In the genomic region with DNA sequence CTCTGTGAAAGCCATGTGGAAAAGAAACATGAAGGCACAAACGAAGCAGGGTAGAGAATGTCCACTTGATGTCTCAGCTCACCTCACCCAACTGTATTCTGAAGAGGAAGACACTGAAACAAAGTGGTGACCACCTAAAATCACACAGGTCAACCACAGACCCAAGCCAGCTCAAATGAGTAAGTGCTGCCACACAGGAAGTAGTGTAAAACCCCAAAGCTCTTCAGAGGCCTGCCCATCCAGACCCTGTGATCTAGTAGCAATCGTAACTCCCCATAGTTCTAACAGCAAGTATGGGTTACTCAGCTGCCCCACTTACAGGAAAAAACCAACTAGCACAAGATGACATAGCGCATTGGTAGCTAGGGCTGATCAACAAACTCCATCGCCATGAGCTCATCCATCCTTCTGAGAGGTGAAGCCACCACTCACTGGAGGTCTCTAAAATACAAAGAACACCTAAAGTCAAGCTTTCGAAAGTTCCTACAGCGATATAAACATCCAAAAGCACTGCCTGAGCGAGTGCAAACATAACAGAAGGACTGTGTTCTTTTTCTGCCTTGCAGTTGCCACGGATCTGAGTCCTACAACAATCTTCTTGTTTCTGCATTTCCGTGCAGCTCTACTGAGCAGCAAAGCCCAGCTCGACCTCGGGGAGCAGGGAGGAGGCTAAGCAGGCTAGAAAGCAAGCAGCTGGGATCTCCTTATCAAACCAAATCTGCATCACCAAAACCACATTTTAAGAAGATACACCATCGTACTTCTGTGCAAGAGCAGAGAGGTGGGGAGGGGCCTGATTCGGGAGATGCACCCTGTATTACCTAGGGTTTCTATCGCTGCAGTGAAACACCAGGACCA, we compare ENCODE assay signal across 11 mouse cellular contexts.
A peak's percentile ranks its signal among the peaks of the same experiment; 100 is the strongest.
DNase-seq lines count a peak whose midpoint lies in the region; ATAC-seq lines count a peak whose summit lies in the region.
"Had no signal": no experiment of that assay in that cellular context is flagged by ENCODE, and none has a peak within 500 bp of the region (broad histone marks: within the 10 kb centered on the region; RNA-seq: fewer than 3 reads in every experiment).

No protein-coding gene starts in this region.

- no peaks in the 10 kb centered on the region for H3K36me3 ChIP-seq in liver, embryonic 12.5 days
- H3K36me3 ChIP-seq in macrophage (ENCODE audit: inconsistent target), result no peaks in the 10 kb centered on the region
- H3K36me3 ChIP-seq in heart, embryonic 12.5 days, result no peaks in the 10 kb centered on the region
- H3K36me3 ChIP-seq: heart, embryonic 13.5 days had no signal

- H3K9ac ChIP-seq in liver, embryonic 12.5 days, result no peak overlapping the region
- no peak overlapping the region for H3K9ac ChIP-seq in heart, embryonic 12.5 days
- H3K9ac ChIP-seq: heart, embryonic 13.5 days had no signal

- peaks cover 88% of the 10 kb centered on the region for H3K4me1 ChIP-seq in liver, embryonic 12.5 days
- H3K4me1 ChIP-seq in heart, embryonic 12.5 days (replicated peaks), result peaks cover 44% of the 10 kb centered on the region

- WGBS in liver, embryonic 12.5 days (ENCODE audit: insufficient replicate concordance), result 49% methylated on average over 14 of the region's 14 CpGs
- WGBS in macrophage (ENCODE audit: missing documents), result 46% methylated on average over 14 of the region's 14 CpGs
- WGBS in heart, embryonic 12.5 days, result 77% methylated on average over 14 of the region's 14 CpGs

- no peak for ATAC-seq in liver, embryonic 12.5 days
- no peak for ATAC-seq in heart, embryonic 12.5 days (ENCODE audit: insufficient number of reproducible peaks, low FRiP score)
- ATAC-seq: lung, postnatal 0 days had no signal

- DNase-seq in liver, result no peak
- peak; percentile 87 for DNase-seq in T-cell, adult 2 months (ENCODE audit: low spot score)
- DNase-seq in thymus, postnatal 10 days (ENCODE audit: low spot score in 2 of 2), result peak; percentile 76 to 78
- DNase-seq in right cerebral cortex, postnatal 25 days, result no peak
- no peak for DNase-seq in right cerebral cortex, postnatal 14 days
- DNase-seq: cerebellum, adult 9-10 months had no signal

- H3K79me2 ChIP-seq in macrophage (ENCODE audit: inconsistent target), result no peaks in the 10 kb centered on the region; the same call in 1 of the 2 replicates

- H3K27ac ChIP-seq in liver, embryonic 12.5 days, result peak overlapping the region; percentile 55; the same call in 1 of the 2 replicates
- peak overlapping the region; percentile 50 for H3K27ac ChIP-seq in macrophage
- H3K27ac ChIP-seq in heart, embryonic 12.5 days (ENCODE audit: poor library complexity, severe bottlenecking), result no peak overlapping the region
- H3K27ac ChIP-seq: heart, embryonic 13.5 days had no signal

- H3K4me2 ChIP-seq in liver, embryonic 12.5 days, result no peak overlapping the region
- H3K4me2 ChIP-seq in heart, embryonic 12.5 days, result no peak overlapping the region
- H3K4me2 ChIP-seq: heart, embryonic 13.5 days had no signal

- no peaks in the 10 kb centered on the region for H3K27me3 ChIP-seq in liver, embryonic 12.5 days (replicated peaks)
- H3K27me3 ChIP-seq in heart, embryonic 12.5 days (replicated peaks), result no peaks in the 10 kb centered on the region
- H3K27me3 ChIP-seq: heart, embryonic 13.5 days had no signal

- H3K4me3 ChIP-seq in liver, embryonic 12.5 days, result no peak overlapping the region
- H3K4me3 ChIP-seq in macrophage (ENCODE audit: inconsistent target), result no peak overlapping the region
- no peak overlapping the region for H3K4me3 ChIP-seq in heart, embryonic 12.5 days
- H3K4me3 ChIP-seq: heart, embryonic 13.5 days had no signal

- H3K9me3 ChIP-seq in liver, embryonic 12.5 days (replicated peaks), result no peaks in the 10 kb centered on the region
- no peaks in the 10 kb centered on the region for H3K9me3 ChIP-seq in heart, embryonic 12.5 days (replicated peaks)
- H3K9me3 ChIP-seq: heart, embryonic 13.5 days had no signal

Comparison
In these comparisons a context has a peak if more than half of its experiments do, and no peak if none do; other contexts are left out.
1. DNase-seq: peak in T-cell, adult 2 months (single experiment) and thymus, postnatal 10 days (2 of 2); none in liver (single experiment), right cerebral cortex, postnatal 25 days (single experiment) and right cerebral cortex, postnatal 14 days (single experiment).